Mouse (Mus musculus): ENCODE data around the gene Lsamp.

GRCm38 (mm10) chr16:40593161-40593560 is 609.0 kb downstream of the Lsamp start:
- TF ChIP-seq POLR2A (IDR thresholded peaks at IDR 0.05; ENCODE audit: insufficient read length, low read depth) (no peak), MAX (IDR thresholded peaks at IDR 0.05; ENCODE audit: low read depth) (no peak), USF1 (IDR thresholded peaks at IDR 0.05; ENCODE audit: low read depth) (no peak), CEBPB (IDR thresholded peaks at IDR 0.05; ENCODE audit: insufficient read depth, poor library complexity, severe bottlenecking) (no peak), SRF (IDR thresholded peaks at IDR 0.05; ENCODE audit: control insufficient read depth, insufficient read length, low read depth) (no peak)
